Comparison of ENCODE assay signal across 17 mouse cellular contexts in the genomic region with DNA sequence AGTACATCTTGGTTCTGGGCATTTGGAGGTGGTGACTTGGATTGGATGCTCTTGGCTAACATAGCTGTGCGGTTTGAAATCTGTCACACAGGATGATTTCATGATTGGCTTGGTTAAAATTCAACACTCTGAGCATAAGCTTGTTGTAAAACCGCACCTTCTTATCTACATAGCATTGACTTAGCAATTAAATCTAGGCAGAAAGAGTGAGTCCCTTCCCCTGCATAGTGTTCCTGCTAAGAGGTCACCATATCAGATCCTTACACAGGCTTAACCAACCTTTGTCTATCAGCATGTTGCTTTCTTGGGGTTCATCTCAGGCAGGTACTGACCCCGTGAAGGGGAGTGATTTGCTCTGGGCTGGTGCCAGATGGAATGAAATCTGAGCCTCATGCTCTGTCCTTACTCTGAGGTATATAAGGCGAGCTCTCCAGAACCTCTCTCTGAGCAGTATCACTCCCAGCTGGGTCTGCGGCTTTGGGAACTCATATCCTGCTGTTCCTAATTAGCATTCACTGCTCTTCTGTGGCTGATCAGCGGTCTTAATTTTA. TPM values are rescaled to one million over a fixed set of nuclear protein-coding genes. Genes with fewer than 3 reads are reported as not detected.
DNase-seq lines count a peak whose midpoint lies in the region; ATAC-seq and TF ChIP-seq lines count a peak whose summit lies in the region.
"Had no signal": no experiment of that assay in that cellular context is flagged by ENCODE, and none has a peak within 500 bp of the region (broad histone marks: within the 10 kb centered on the region; RNA-seq: fewer than 3 reads in every experiment).

No protein-coding gene starts in this region.

- no peaks in the 10 kb centered on the region for H3K9me3 ChIP-seq in intestine, embryonic 16.5 days (ENCODE audit: control insufficient read depth, low read length)
- H3K9me3 ChIP-seq: heart, embryonic 15.5 days; lung, embryonic 15.5 days; midbrain, embryonic 12.5 days had no signal

- ATAC-seq in common myeloid progenitor, adult 5-6 weeks (replicated peaks; ENCODE audit: low read depth, poor library complexity, severe bottlenecking): peak; percentile 29
- ATAC-seq in intestine, embryonic 16.5 days: peak; percentile 70
- ATAC-seq in megakaryocyte-erythroid progenitor cell, adult 5-6 weeks (replicated peaks; ENCODE audit: low FRiP score, low TSS enrichment, poor library complexity, severe bottlenecking): peak; percentile 46
- no peak for ATAC-seq in monocyte, adult 5-6 weeks (replicated peaks; ENCODE audit: insufficient number of reproducible peaks, low FRiP score, low TSS enrichment, poor library complexity, severe bottlenecking)

- H3K4me1 ChIP-seq in bone marrow, adult 2 months (ENCODE audit: control insufficient read depth, insufficient read depth, low read length): peaks cover 3% of the 10 kb centered on the region
- H3K4me1 ChIP-seq in intestine, embryonic 16.5 days (ENCODE audit: control insufficient read depth, insufficient read depth, low read length): peaks cover 5% of the 10 kb centered on the region
- H3K4me1 ChIP-seq in thymus, adult 2 months (replicated peaks; ENCODE audit: control insufficient read depth, insufficient read depth, low read length): peaks cover 3% of the 10 kb centered on the region; the same call in 1 of the 2 replicates
- H3K4me1 ChIP-seq: midbrain, embryonic 12.5 days had no signal

- no peak for TF ChIP-seq CTCF in bone marrow, adult 2 months (IDR thresholded peaks at IDR 0.05; ENCODE audit: control insufficient read depth, insufficient read depth, low read length)
- no peak for TF ChIP-seq CTCF in thymus, adult 2 months (IDR thresholded peaks at IDR 0.05; ENCODE audit: borderline replicate concordance, control insufficient read depth, extremely low read depth, insufficient read depth, low read length, poor library complexity)

- no peak overlapping the region for H3K4me3 ChIP-seq in bone marrow, adult 2 months (replicated peaks; ENCODE audit: control insufficient read depth, low read depth, low read length)
- H3K4me3 ChIP-seq in intestine, embryonic 16.5 days (ENCODE audit: low read length): no peak overlapping the region
- no peak overlapping the region for H3K4me3 ChIP-seq in thymus, adult 2 months (ENCODE audit: control insufficient read depth, insufficient read depth, low read length)
- H3K4me3 ChIP-seq: heart, embryonic 15.5 days; lung, embryonic 15.5 days; midbrain, embryonic 12.5 days; myocyte had no signal

- 59% methylated on average over 6 of the region's 6 CpGs for WGBS in bone marrow, adult 2 months
- WGBS in intestine, embryonic 16.5 days: 46% methylated on average over 6 of the region's 6 CpGs
- WGBS in thymus, adult 2 months: 81% methylated on average over 6 of the region's 6 CpGs

- H3K4me2 ChIP-seq in intestine, embryonic 16.5 days (ENCODE audit: low read depth, low read length): no peak overlapping the region
- H3K4me2 ChIP-seq: heart, embryonic 15.5 days; lung, embryonic 15.5 days; midbrain, embryonic 12.5 days had no signal

- H3K27me3 ChIP-seq in intestine, embryonic 16.5 days (replicated peaks; ENCODE audit: control insufficient read depth, insufficient read depth, low read length): no peaks in the 10 kb centered on the region
- no peaks in the 10 kb centered on the region for H3K27me3 ChIP-seq in thymus, adult 2 months (ENCODE audit: control insufficient read depth, insufficient read depth, low read length)
- H3K27me3 ChIP-seq: heart, embryonic 15.5 days; lung, embryonic 15.5 days; midbrain, embryonic 12.5 days had no signal

- H3K36me3 ChIP-seq in intestine, embryonic 16.5 days (ENCODE audit: control insufficient read depth, insufficient read depth, low read length): no peaks in the 10 kb centered on the region
- H3K36me3 ChIP-seq in thymus, adult 2 months (ENCODE audit: control insufficient read depth, insufficient read depth, low read length): no peaks in the 10 kb centered on the region
- H3K36me3 ChIP-seq: heart, embryonic 15.5 days; lung, embryonic 15.5 days; midbrain, embryonic 12.5 days had no signal

- no peak for DNase-seq in kidney, postnatal 36 days
- DNase-seq in thymus, adult 2 months: no peak
- DNase-seq: adrenal gland, adult 2 months; cerebellum, adult 9-11 months; gastrocnemius, postnatal 25 days; heart, postnatal 4 days; kidney, adult 9 months; layer of hippocampus, postnatal 36 days had no signal

- TF ChIP-seq POLR2A in bone marrow, adult 2 months (IDR thresholded peaks at IDR 0.05; ENCODE audit: borderline replicate concordance, control insufficient read depth, low read depth, low read length): no peak
- TF ChIP-seq POLR2A in thymus, adult 2 months (IDR thresholded peaks at IDR 0.05; ENCODE audit: control insufficient read depth, extremely low read depth, insufficient read depth, low read length, poor library complexity): no peak

- no peak overlapping the region for H3K9ac ChIP-seq in intestine, embryonic 16.5 days (ENCODE audit: low read depth, low read length)
- H3K9ac ChIP-seq: heart, embryonic 15.5 days; lung, embryonic 15.5 days; midbrain, embryonic 12.5 days had no signal

- H3K27ac ChIP-seq in bone marrow, adult 2 months (ENCODE audit: control insufficient read depth, insufficient read depth, low read depth, low read length, poor library complexity): peak overlapping the region; percentile 57; the same call in 1 of the 2 replicates
- H3K27ac ChIP-seq in intestine, embryonic 16.5 days (ENCODE audit: low read length): no peak overlapping the region
- no peak overlapping the region for H3K27ac ChIP-seq in thymus, adult 2 months (ENCODE audit: control insufficient read depth, insufficient read depth, low read length)
- H3K27ac ChIP-seq: heart, embryonic 15.5 days; lung, embryonic 15.5 days; midbrain, embryonic 12.5 days had no signal

RNA-seq across cellular contexts. Expression of a gene that starts 10.6 kb away (rescaled TPM):
- 5.3 and 6.4 TPM in 2 replicates for polyA plus RNA-seq in bone marrow, adult 2 months (2011; ENCODE audit: insufficient read depth, insufficient read length, low replicate concordance, missing spikeins)
- 18.6 and 19.9 TPM in 2 replicates for total RNA-seq in common myeloid progenitor, adult 5-6 weeks (2017)
- 0.80 and 0.88 TPM in 2 replicates for polyA plus RNA-seq in intestine, embryonic 16.5 days (2015; fragmentation: Nextera tagmentation; extraction: Ambion mirVana)
- total RNA-seq in megakaryocyte-erythroid progenitor cell, adult 5-6 weeks (2014; fragmentation: Nextera tagmentation): 14.2 and 15.2 TPM in 2 replicates
- total RNA-seq in megakaryocyte-erythroid progenitor cell, adult 5-6 weeks (2017): 19.0 and 24.1 TPM in 2 replicates
- total RNA-seq in monocyte, adult 5-6 weeks (2017): 9.0 to 18.3 TPM (median 9.7 TPM) in 3 replicates
- 15.5 and 19.4 TPM in 2 replicates for polyA plus RNA-seq in thymus, adult 2 months (2012; rRNA removed)
